Comparison of ENCODE assay signal across 11 mouse cellular contexts in genomic region chr10:81295185-81295584, GRCm38 (mm10). TPM values are rescaled to one million over a fixed set of nuclear protein-coding genes. Genes with fewer than 3 reads are reported as not detected.
DNase-seq lines count a peak whose midpoint lies in the region; ATAC-seq and TF ChIP-seq lines count a peak whose summit lies in the region.
"Had no signal": no experiment of that assay in that cellular context is flagged by ENCODE, and none has a peak within 500 bp of the region (broad histone marks: within the 10 kb centered on the region; RNA-seq: fewer than 3 reads in every experiment).

No protein-coding gene starts in this region.

- no peaks in the 10 kb centered on the region for H3K36me3 ChIP-seq in heart, embryonic 12.5 days
- H3K36me3 ChIP-seq in midbrain, embryonic 10.5 days: peaks cover 27% of the 10 kb centered on the region
- no peaks in the 10 kb centered on the region for H3K36me3 ChIP-seq in midbrain, embryonic 11.5 days (ENCODE audit: control insufficient read depth, insufficient read depth, low read length)
- H3K36me3 ChIP-seq in hindbrain, embryonic 15.5 days: no peaks in the 10 kb centered on the region

- no peak for DNase-seq in heart, adult 11 months
- no peak for DNase-seq in midbrain, embryonic 10.5 days (ENCODE audit: low spot score)
- DNase-seq in midbrain, embryonic 11.5 days (ENCODE audit: low spot score, missing footprints): no peak
- no peak for DNase-seq in adrenal gland, adult 8-10 months
- DNase-seq in gastrocnemius, postnatal 14 days: no peak
- DNase-seq: embryo, embryonic 11 days; lung, adult 18-20 months had no signal

- peaks cover 69% of the 10 kb centered on the region for H3K4me1 ChIP-seq in heart, embryonic 12.5 days (replicated peaks)
- H3K4me1 ChIP-seq in midbrain, embryonic 10.5 days: peaks cover 62% of the 10 kb centered on the region
- H3K4me1 ChIP-seq in midbrain, embryonic 11.5 days (ENCODE audit: control insufficient read depth, insufficient read depth, low read length): peaks cover 11% of the 10 kb centered on the region
- H3K4me1 ChIP-seq in hindbrain, embryonic 15.5 days (replicated peaks): peaks cover 47% of the 10 kb centered on the region
- peaks cover 68% of the 10 kb centered on the region for H3K4me1 ChIP-seq in olfactory bulb, adult 2 months (ENCODE audit: control insufficient read depth, insufficient read depth, low read length)

- H3K4me3 ChIP-seq in heart, embryonic 12.5 days: no peak overlapping the region
- H3K4me3 ChIP-seq in midbrain, embryonic 10.5 days: peak overlapping the region; percentile 71; the same call in 1 of the 2 replicates
- H3K4me3 ChIP-seq in midbrain, embryonic 11.5 days (ENCODE audit: low read depth, low read length): no peak overlapping the region
- no peak overlapping the region for H3K4me3 ChIP-seq in hindbrain, embryonic 15.5 days
- H3K4me3 ChIP-seq in olfactory bulb, adult 2 months (ENCODE audit: insufficient read depth, low read depth, low read length): peak overlapping the region; percentile 60

- H3K9ac ChIP-seq in heart, embryonic 12.5 days: peak overlapping the region; percentile 89; the same call in 1 of the 2 replicates
- no peak overlapping the region for H3K9ac ChIP-seq in midbrain, embryonic 11.5 days (ENCODE audit: low read length)
- no peak overlapping the region for H3K9ac ChIP-seq in hindbrain, embryonic 15.5 days

- no peak for TF ChIP-seq POLR2A in olfactory bulb, adult 2 months (IDR thresholded peaks at IDR 0.05; ENCODE audit: insufficient read depth, low read depth, low read length)

- TF ChIP-seq CTCF in olfactory bulb, adult 2 months (IDR thresholded peaks at IDR 0.05; ENCODE audit: insufficient read depth, low read depth, low read length): no peak

- H3K9me3 ChIP-seq in heart, embryonic 12.5 days (replicated peaks): no peaks in the 10 kb centered on the region
- no peaks in the 10 kb centered on the region for H3K9me3 ChIP-seq in midbrain, embryonic 10.5 days (replicated peaks)
- no peaks in the 10 kb centered on the region for H3K9me3 ChIP-seq in midbrain, embryonic 11.5 days (ENCODE audit: control insufficient read depth, low read length)
- H3K9me3 ChIP-seq in hindbrain, embryonic 15.5 days: no peaks in the 10 kb centered on the region

- H3K27me3 ChIP-seq in heart, embryonic 12.5 days (replicated peaks): peaks cover 13% of the 10 kb centered on the region
- H3K27me3 ChIP-seq in midbrain, embryonic 10.5 days (ENCODE audit: low read depth, poor library complexity, severe bottlenecking): peaks cover 22% of the 10 kb centered on the region
- H3K27me3 ChIP-seq in midbrain, embryonic 11.5 days (ENCODE audit: control insufficient read depth, insufficient read depth, low read length): peaks cover 15% of the 10 kb centered on the region
- 0 out of 2 replicates have a peak, but pooled peaks cover 6% of the 10 kb centered on the region for H3K27me3 ChIP-seq in hindbrain, embryonic 15.5 days

- ATAC-seq in heart, embryonic 12.5 days (ENCODE audit: insufficient number of reproducible peaks, low FRiP score): no peak
- ATAC-seq in midbrain, embryonic 11.5 days (ENCODE audit: low FRiP score): no peak
- no peak for ATAC-seq in hindbrain, embryonic 15.5 days (ENCODE audit: low FRiP score, low read depth)

- H3K4me2 ChIP-seq in heart, embryonic 12.5 days: 0 out of 2 replicates have a peak overlapping the region, but pooled peaks have one; percentile 87
- H3K4me2 ChIP-seq in midbrain, embryonic 11.5 days: no peak overlapping the region
- H3K4me2 ChIP-seq in hindbrain, embryonic 15.5 days: peak overlapping the region; percentile 71

- intact Hi-C loops in gastrocnemius, postnatal 14 days (cut with DNase I; ENCODE audit: low total_unique reads): no loop called here

- WGBS in heart, embryonic 12.5 days: 89% methylated on average over 6 of the region's 6 CpGs
- WGBS in midbrain, embryonic 10.5 days: 93% methylated on average over 6 of the region's 6 CpGs
- 92% methylated on average over 6 of the region's 6 CpGs for WGBS in midbrain, embryonic 11.5 days
- WGBS in hindbrain, embryonic 15.5 days: 91% methylated on average over 6 of the region's 6 CpGs
- WGBS in olfactory bulb, adult 2 months: 59% methylated on average over 6 of the region's 6 CpGs

- H3K27ac ChIP-seq in heart, embryonic 12.5 days (ENCODE audit: poor library complexity, severe bottlenecking): no peak overlapping the region
- H3K27ac ChIP-seq in midbrain, embryonic 10.5 days (replicated peaks): no peak overlapping the region
- no peak overlapping the region for H3K27ac ChIP-seq in midbrain, embryonic 11.5 days (ENCODE audit: low read depth, low read length)
- no peak overlapping the region for H3K27ac ChIP-seq in hindbrain, embryonic 15.5 days (replicated peaks)
- H3K27ac ChIP-seq in olfactory bulb, adult 2 months (ENCODE audit: insufficient read depth, low read depth, low read length): no peak overlapping the region
- H3K27ac ChIP-seq: kidney, postnatal 0 days had no signal

RNA-seq across cellular contexts. Expression of gene Pip5k1c, which starts 2.4 kb away (rescaled TPM):
- 41.1 and 43.4 TPM in 2 replicates for polyA plus RNA-seq in heart, embryonic 12.5 days (2016; fragmentation: Nextera tagmentation; extraction: Ambion mirVana)
- 55.0 and 60.8 TPM in 2 replicates for polyA plus RNA-seq in midbrain, embryonic 10.5 days (2016; fragmentation: Nextera tagmentation; extraction: Ambion mirVana)
- 42.0 and 46.2 TPM in 2 replicates for polyA plus RNA-seq in midbrain, embryonic 11.5 days (2014; fragmentation: Nextera tagmentation; extraction: Ambion mirVana)
- polyA plus RNA-seq in hindbrain, embryonic 15.5 days (2015; fragmentation: Nextera tagmentation; extraction: Ambion mirVana): 130 and 151 TPM in 2 replicates
- 935 TPM in 1 of 2 replicates, not detected in the other for polyA plus RNA-seq in olfactory bulb, adult 2 months (2012; ENCODE audit: insufficient read depth, insufficient read length, low replicate concordance, missing spikeins)
- total RNA-seq in adrenal gland, adult 8-10 months (2022): 10 to 100 TPM; 42.6 to 61.1 (median 53.3) TPM
- 10 to 100 TPM; 18.5 to 22.8 TPM for total RNA-seq in gastrocnemius, postnatal 14 days (2021)

RNA-seq across cellular contexts. Expression of gene Tjp3, which starts 3.8 kb away (rescaled TPM):
- 1.7 and 2.3 TPM in 2 replicates for polyA plus RNA-seq in heart, embryonic 12.5 days (2016; fragmentation: Nextera tagmentation; extraction: Ambion mirVana)
- 6.5 and 6.9 TPM in 2 replicates for polyA plus RNA-seq in midbrain, embryonic 10.5 days (2016; fragmentation: Nextera tagmentation; extraction: Ambion mirVana)
- 3.9 and 4.0 TPM in 2 replicates for polyA plus RNA-seq in midbrain, embryonic 11.5 days (2014; fragmentation: Nextera tagmentation; extraction: Ambion mirVana)
- polyA plus RNA-seq in hindbrain, embryonic 15.5 days (2015; fragmentation: Nextera tagmentation; extraction: Ambion mirVana): 5.9 and 6.2 TPM in 2 replicates
- polyA plus RNA-seq in olfactory bulb, adult 2 months (2012; ENCODE audit: insufficient read depth, insufficient read length, low replicate concordance, missing spikeins): not detected in 2 replicates
- total RNA-seq in adrenal gland, adult 8-10 months (2022): under 1 TPM; 0.22 to 0.81 (median 0.29) TPM
- not detected for total RNA-seq in gastrocnemius, postnatal 14 days (2021)

RNA-seq across cellular contexts. Expression of gene Cactin, which starts 25.7 kb away (rescaled TPM):
- polyA plus RNA-seq in heart, embryonic 12.5 days (2016; fragmentation: Nextera tagmentation; extraction: Ambion mirVana): 37.3 and 40.3 TPM in 2 replicates
- 53.5 and 53.6 TPM in 2 replicates for polyA plus RNA-seq in midbrain, embryonic 10.5 days (2016; fragmentation: Nextera tagmentation; extraction: Ambion mirVana)
- 31.9 and 36.8 TPM in 2 replicates for polyA plus RNA-seq in midbrain, embryonic 11.5 days (2014; fragmentation: Nextera tagmentation; extraction: Ambion mirVana)
- polyA plus RNA-seq in hindbrain, embryonic 15.5 days (2015; fragmentation: Nextera tagmentation; extraction: Ambion mirVana): 33.8 and 35.1 TPM in 2 replicates
- polyA plus RNA-seq in olfactory bulb, adult 2 months (2012; ENCODE audit: insufficient read depth, insufficient read length, low replicate concordance, missing spikeins): not detected in 2 replicates
- 10 to 100 TPM; 37.7 to 47.5 (median 42.5) TPM for total RNA-seq in adrenal gland, adult 8-10 months (2022)
- total RNA-seq in gastrocnemius, postnatal 14 days (2021): 1 to 10 TPM; 7.7 to 10.0 TPM

RNA-seq across cellular contexts. Expression of gene Apba3, which starts 28.4 kb away (rescaled TPM):
- 43.3 and 46.1 TPM in 2 replicates for polyA plus RNA-seq in heart, embryonic 12.5 days (2016; fragmentation: Nextera tagmentation; extraction: Ambion mirVana)
- polyA plus RNA-seq in midbrain, embryonic 10.5 days (2016; fragmentation: Nextera tagmentation; extraction: Ambion mirVana): 50.5 and 55.5 TPM in 2 replicates
- polyA plus RNA-seq in midbrain, embryonic 11.5 days (2014; fragmentation: Nextera tagmentation; extraction: Ambion mirVana): 25.4 and 31.2 TPM in 2 replicates
- polyA plus RNA-seq in hindbrain, embryonic 15.5 days (2015; fragmentation: Nextera tagmentation; extraction: Ambion mirVana): 38.3 and 38.6 TPM in 2 replicates
- not detected in 2 replicates for polyA plus RNA-seq in olfactory bulb, adult 2 months (2012; ENCODE audit: insufficient read depth, insufficient read length, low replicate concordance, missing spikeins)
- total RNA-seq in adrenal gland, adult 8-10 months (2022): 10 to 100 TPM; 61.9 to 72.3 (median 66.4) TPM
- total RNA-seq in gastrocnemius, postnatal 14 days (2021): 10 to 100 TPM; 62.8 to 71.1 TPM

RNA-seq across cellular contexts. Expression of gene Mrpl54, which starts 28.5 kb away (rescaled TPM):
- polyA plus RNA-seq in heart, embryonic 12.5 days (2016; fragmentation: Nextera tagmentation; extraction: Ambion mirVana): 243 and 253 TPM in 2 replicates
- polyA plus RNA-seq in midbrain, embryonic 10.5 days (2016; fragmentation: Nextera tagmentation; extraction: Ambion mirVana): 229 and 258 TPM in 2 replicates
- 198 and 205 TPM in 2 replicates for polyA plus RNA-seq in midbrain, embryonic 11.5 days (2014; fragmentation: Nextera tagmentation; extraction: Ambion mirVana)
- polyA plus RNA-seq in hindbrain, embryonic 15.5 days (2015; fragmentation: Nextera tagmentation; extraction: Ambion mirVana): 121 and 144 TPM in 2 replicates
- polyA plus RNA-seq in olfactory bulb, adult 2 months (2012; ENCODE audit: insufficient read depth, insufficient read length, low replicate concordance, missing spikeins): not detected in 2 replicates
- 100 to 1,000 TPM; 100 to 139 (median 113) TPM for total RNA-seq in adrenal gland, adult 8-10 months (2022)
- 10 to 100 TPM; 93.1 to 99.9 TPM for total RNA-seq in gastrocnemius, postnatal 14 days (2021)

Comparison
In these comparisons a context has a peak if more than half of its experiments do, and no peak if none do; other contexts are left out.
1. H3K4me3 ChIP-seq: peak in midbrain, embryonic 10.5 days (single experiment) and olfactory bulb, adult 2 months (single experiment); none in heart, embryonic 12.5 days (single experiment), midbrain, embryonic 11.5 days (single experiment) and hindbrain, embryonic 15.5 days (single experiment).